ENCODE assay signal across 7 mouse cellular contexts in genomic region chr8:94206256-94206655, GRCm38 (mm10). TPM values are rescaled to one million over a fixed set of nuclear protein-coding genes. Genes with fewer than 3 reads are reported as not detected.
DNase-seq lines count a peak whose midpoint lies in the region; ATAC-seq lines count a peak whose summit lies in the region.
"Had no signal": no experiment of that assay in that cellular context is flagged by ENCODE, and none has a peak within 500 bp of the region (broad histone marks: within the 10 kb centered on the region; RNA-seq: fewer than 3 reads in every experiment).

No protein-coding gene starts in this region.

- ATAC-seq in frontal cortex, adult (ENCODE audit: low TSS enrichment), result peak; percentile 51; the same call in 1 of the 2 replicates

- DNase-seq in frontal cortex, postnatal 14 days (ENCODE audit: low spot score in 2 of 2), result no peak
- DNase-seq in left cerebral cortex, postnatal 36 days (ENCODE audit: low spot score in 2 of 2), result peak; percentile 29 to 36
- DNase-seq in left cerebral cortex, adult 11 months (ENCODE audit: low spot score), result no peak
- peak; percentile 57 to 68 for DNase-seq in right cerebral cortex, postnatal 10 days (ENCODE audit: low spot score in 2 of 2)
- DNase-seq in right cerebral cortex, adult 18-20 months, result no peak

- intact Hi-C loops in left cerebral cortex, postnatal 36 days (cut with DNase I), result loop anchor here (10.0 kb wide), 1 partner anchor 221 kb away; no protein-coding TSS in a partner anchor

RNA-seq across cellular contexts. Expression of gene Nup93, which starts 8.1 kb away (rescaled TPM):
- total RNA-seq in left cerebral cortex, postnatal 36 days (2021), result 10 to 100 TPM; 37.2 to 64.5 TPM

RNA-seq across cellular contexts. Expression of gene Mt1, which starts 27.4 kb away (rescaled TPM):
- 100 to 1,000 TPM; 556 to 573 TPM for total RNA-seq in left cerebral cortex, postnatal 36 days (2021)

RNA-seq across cellular contexts. Expression of gene Mt2, which starts 33.8 kb away (rescaled TPM):
- 100 to 1,000 TPM; 463 to 490 TPM for total RNA-seq in left cerebral cortex, postnatal 36 days (2021)

RNA-seq across cellular contexts. Expression of gene Mt3, which starts 53.8 kb away (rescaled TPM):
- total RNA-seq in left cerebral cortex, postnatal 36 days (2021), result 100 to 1,000 TPM; 854 to 931 TPM
- total RNA-seq: hematopoietic stem cell, adult 5-6 weeks had no signal

Comparison
In these comparisons a context has a peak if more than half of its experiments do, and no peak if none do; other contexts are left out.
1. DNase-seq: peak in left cerebral cortex, postnatal 36 days (2 of 2) and right cerebral cortex, postnatal 10 days (2 of 2); none in frontal cortex, postnatal 14 days (0 of 2), left cerebral cortex, adult 11 months (single experiment) and right cerebral cortex, adult 18-20 months (single experiment).